19 mouse cellular contexts compared by ENCODE assay signal in genomic region chr4:104270173-104270557, GRCm38 (mm10).
DNase-seq lines count a peak whose midpoint lies in the region; ATAC-seq and TF ChIP-seq lines count a peak whose summit lies in the region.
"Had no signal": no experiment of that assay in that cellular context is flagged by ENCODE, and none has a peak within 500 bp of the region (broad histone marks: within the 10 kb centered on the region; RNA-seq: fewer than 3 reads in every experiment).

No protein-coding gene starts in this region.

- H3K9ac ChIP-seq in forebrain, embryonic 14.5 days (ENCODE audit: low read length) = no peak overlapping the region
- no peak overlapping the region for H3K9ac ChIP-seq in hindbrain, embryonic 15.5 days
- H3K9ac ChIP-seq in neural tube, embryonic 15.5 days (replicated peaks) = no peak overlapping the region
- H3K9ac ChIP-seq: liver, postnatal 0 days had no signal

- peak overlapping the region; percentile 68 for H3K27ac ChIP-seq in forebrain, embryonic 14.5 days (ENCODE audit: low read depth, low read length)
- peak overlapping the region; percentile 50 for H3K27ac ChIP-seq in hindbrain, embryonic 15.5 days (replicated peaks)
- no peak overlapping the region for H3K27ac ChIP-seq in neural tube, embryonic 15.5 days (replicated peaks)
- H3K27ac ChIP-seq: limb, embryonic 10.5 days had no signal

- intact Hi-C loops in heart, postnatal 36 days (cut with DNase I) = no loop called here

- no peaks in the 10 kb centered on the region for H3K27me3 ChIP-seq in forebrain, embryonic 14.5 days (replicated peaks; ENCODE audit: control insufficient read depth, insufficient read depth, low read length)
- no peaks in the 10 kb centered on the region for H3K27me3 ChIP-seq in hindbrain, embryonic 15.5 days
- H3K27me3 ChIP-seq in neural tube, embryonic 15.5 days (replicated peaks) = no peaks in the 10 kb centered on the region
- H3K27me3 ChIP-seq: CH12.LX had no signal

- no peaks in the 10 kb centered on the region for H3K36me3 ChIP-seq in forebrain, embryonic 14.5 days (ENCODE audit: control insufficient read depth, insufficient read depth, low read length)
- H3K36me3 ChIP-seq in hindbrain, embryonic 15.5 days = no peaks in the 10 kb centered on the region
- H3K36me3 ChIP-seq in neural tube, embryonic 15.5 days = no peaks in the 10 kb centered on the region
- H3K36me3 ChIP-seq: limb, embryonic 10.5 days had no signal

- WGBS in forebrain, embryonic 14.5 days = 22% methylated on average over 5 of the region's 5 CpGs
- 46% methylated on average over 5 of the region's 5 CpGs for WGBS in hindbrain, embryonic 15.5 days
- 50% methylated on average over 5 of the region's 5 CpGs for WGBS in neural tube, embryonic 15.5 days

- no peak overlapping the region for H3K4me2 ChIP-seq in forebrain, embryonic 14.5 days (ENCODE audit: low read length)
- no peak overlapping the region for H3K4me2 ChIP-seq in hindbrain, embryonic 15.5 days
- H3K4me2 ChIP-seq in neural tube, embryonic 15.5 days = no peak overlapping the region

- H3K4me3 ChIP-seq in forebrain, embryonic 14.5 days (ENCODE audit: low read depth, low read length) = no peak overlapping the region
- no peak overlapping the region for H3K4me3 ChIP-seq in hindbrain, embryonic 15.5 days
- no peak overlapping the region for H3K4me3 ChIP-seq in neural tube, embryonic 15.5 days (replicated peaks)
- H3K4me3 ChIP-seq: limb, embryonic 10.5 days had no signal

- peak; percentile 10 for DNase-seq in heart, adult 11 months
- no peak for DNase-seq in heart, postnatal 36 days
- peak; percentile 93 for DNase-seq in brain, embryonic 14.5 days (ENCODE audit: low read depth)
- peak; percentile 91 for DNase-seq in forebrain, embryonic 14.5 days (ENCODE audit: low spot score)
- DNase-seq in MN1 (ENCODE audit: low spot score) = no peak
- no peak for DNase-seq in right cerebral cortex, adult 18-20 months
- DNase-seq: adrenal gland, postnatal 25 days; cerebellum, adult 18-20 months; gastrocnemius, postnatal 36 days; kidney, adult 11 months; kidney, postnatal 10 days; liver, postnatal 0 days; lung, postnatal 10 days; right cerebral cortex, postnatal 14 days; spleen, adult 18-20 months had no signal

- no peak for TF ChIP-seq POLR2A in brain, embryonic 14.5 days (IDR thresholded peaks at IDR 0.05; ENCODE audit: borderline replicate concordance, extremely low read depth, insufficient read depth, insufficient read length, poor library complexity, severe bottlenecking)

- no peak for TF ChIP-seq CTCF in brain, embryonic 14.5 days (IDR thresholded peaks at IDR 0.05; ENCODE audit: borderline replicate concordance, extremely low read depth, insufficient read depth, insufficient read length)

- H3K4me1 ChIP-seq in forebrain, embryonic 14.5 days (ENCODE audit: control insufficient read depth, insufficient read depth, low read length) = peaks cover 5% of the 10 kb centered on the region; the same call in 1 of the 2 replicates
- H3K4me1 ChIP-seq in hindbrain, embryonic 15.5 days (replicated peaks) = 0 out of 2 replicates have a peak, but pooled peaks cover 10% of the 10 kb centered on the region
- H3K4me1 ChIP-seq in neural tube, embryonic 15.5 days = no peaks in the 10 kb centered on the region
- H3K4me1 ChIP-seq: limb, embryonic 10.5 days had no signal

- H3K9me3 ChIP-seq in forebrain, embryonic 14.5 days (replicated peaks; ENCODE audit: control insufficient read depth, low read length) = no peaks in the 10 kb centered on the region
- no peaks in the 10 kb centered on the region for H3K9me3 ChIP-seq in hindbrain, embryonic 15.5 days
- no peaks in the 10 kb centered on the region for H3K9me3 ChIP-seq in neural tube, embryonic 15.5 days (replicated peaks)
- H3K9me3 ChIP-seq: limb, embryonic 10.5 days had no signal

- peak; percentile 96 for ATAC-seq in forebrain, embryonic 14.5 days
- no peak; the same call in 1 of the 2 replicates for ATAC-seq in hindbrain, embryonic 15.5 days (ENCODE audit: low FRiP score, low read depth)
- ATAC-seq in neural tube, embryonic 15.5 days (ENCODE audit: low FRiP score) = no peak
- ATAC-seq: liver, postnatal 0 days had no signal

Comparison
In these comparisons a context has a peak if more than half of its experiments do, and no peak if none do; other contexts are left out.
1. DNase-seq: peak in heart, adult 11 months (single experiment), brain, embryonic 14.5 days (single experiment) and forebrain, embryonic 14.5 days (single experiment); none in heart, postnatal 36 days (0 of 2), MN1 (single experiment) and right cerebral cortex, adult 18-20 months (single experiment).